Mouse (Mus musculus): Measurements from ENCODE around the gene Zfp831. TPM values are rescaled to one million over a fixed set of nuclear protein-coding genes. Genes with fewer than 3 reads are reported as not detected.

Gene Zfp831
- 0.02 and 0.05 TPM in 2 replicates for polyA plus RNA-seq (2012; rRNA removed)

GRCm38 (mm10) chr2:174643448-174644144 is at the start of gene Zfp831:
Zfp831 (plus strand) TSS chr2:174643534.

Other genes with a start within 250 kb of the Zfp831 start
- gene Nelfcd, start 227.7 kb upstream of the Zfp831 start, polyA plus RNA-seq (2012; rRNA removed) = 51.8 and 57.6 TPM in 2 replicates
- gene Ctsz, start 204.5 kb upstream of the Zfp831 start, polyA plus RNA-seq (2012; rRNA removed) = 65.9 and 73.7 TPM in 2 replicates
- gene Tubb1, start 192.8 kb upstream of the Zfp831 start, polyA plus RNA-seq (2012; rRNA removed) = 24.7 and 26.0 TPM in 2 replicates
- 223 and 249 TPM in 2 replicates for gene Atp5e, start 179.4 kb upstream of the Zfp831 start, polyA plus RNA-seq (2012; rRNA removed)
- gene Prelid3b, start 170.5 kb upstream of the Zfp831 start, polyA plus RNA-seq (2012; rRNA removed) = 58.4 and 65.2 TPM in 2 replicates
- gene Edn3, start 117.1 kb downstream of the Zfp831 start, polyA plus RNA-seq (2012; rRNA removed) = 0.07 and 0.17 TPM in 2 replicates

Data from liver, embryonic 14 days (tissue).